Mouse (Mus musculus) lung, adult 2 months (tissue): ENCODE data around the gene Eif4e.

Experiments used
- CTCF ChIP-seq: fragments of 200-500 bp; IDR thresholded peaks from 2 replicates; pipeline ENCODE4 v1.5.1; 2011; ENCODE audit warnings: mild to moderate bottlenecking, low read length, control low read depth; ENCODE audit not compliant: insufficient read depth
- POLR2A ChIP-seq: fragments of 200-500 bp; IDR thresholded peaks from 2 replicates; pipeline ENCODE4 v1.6.1; 2011; ENCODE audit warnings: low read depth, mild to moderate bottlenecking, control low read depth, low read length, borderline replicate concordance; ENCODE audit errors: extremely low read depth

GRCm38 (mm10) chr3:138549045-138549444 lies 23.1 kb downstream of the Eif4e start:
- no peak for TF ChIP-seq POLR2A
- TF ChIP-seq CTCF, result no peak
